Mouse (Mus musculus) kidney, embryonic 15.5 days (tissue): ENCODE results near the gene Ttc16. TPM values are rescaled to one million over a fixed set of nuclear protein-coding genes. Genes with fewer than 3 reads are reported as not detected.

Experiments used
- ATAC-seq: fragments of 200-750 bp; cut with Nextera tagmentation; replicated peaks from 2 replicates; pipeline ENCODE4 v1.8.0; 2017; ENCODE audit warnings: moderate TSS enrichment; ENCODE audit not compliant: low FRiP score
- H3K27ac ChIP-seq: fragments of 300-500 bp; sonication (generic); 2 replicates; pipeline ENCODE4 v1.5.1; 2015; ENCODE audit warnings: mild to moderate bottlenecking, inconsistent platforms
- H3K27me3 ChIP-seq: fragments of 300-500 bp; sonication (generic); 2 replicates; pipeline ENCODE4 v1.6.1; 2015; ENCODE audit warnings: inconsistent platforms
- H3K36me3 ChIP-seq: fragments of 300-500 bp; sonication (generic); 2 replicates; pipeline ENCODE4 v1.6.1; 2015; ENCODE audit warnings: inconsistent platforms
- H3K4me1 ChIP-seq: fragments of 300-500 bp; sonication (generic); 2 replicates; pipeline ENCODE4 v1.6.1; 2015; ENCODE audit warnings: inconsistent platforms
- H3K4me2 ChIP-seq: fragments of 300-500 bp; sonication (generic); 2 replicates; pipeline ENCODE4 v1.6.1; 2015; ENCODE audit warnings: moderate library complexity, mild to moderate bottlenecking, inconsistent platforms
- H3K4me3 ChIP-seq: fragments of 300-500 bp; sonication (generic); replicated peaks from 2 replicates; pipeline ENCODE4 v1.5.1; 2015; ENCODE audit warnings: mild to moderate bottlenecking, inconsistent platforms
- H3K9ac ChIP-seq: fragments of 300-500 bp; sonication (generic); 2 replicates; pipeline ENCODE4 v1.6.1; 2015; ENCODE audit warnings: mild to moderate bottlenecking, inconsistent platforms
- H3K9me3 ChIP-seq: fragments of 300-500 bp; sonication (generic); replicated peaks from 2 replicates; pipeline ENCODE4 v1.6.1; 2016; ENCODE audit warnings: inconsistent platforms
- WGBS: fragments of 180-500 bp; shearing (Covaris S2); methylation state at CpG from one replicate; pipeline ENCODE4 v1.1.7; 2015; ENCODE audit warnings: mixed read lengths; 5-methylcytosine and 5-hydroxymethylcytosine counted together
- polyA plus RNA-seq: library from polyadenylated mRNA; unstranded; fragments of >200 nt; fragmentation: Nextera tagmentation; extraction: Ambion mirVana; gene quantifications from 2 replicates; pipeline ENCODE4 v1.2.1, GENCODE M21; 2015

The Ttc16 gene
- polyA plus RNA-seq, 1 experiment from 2014 or later, result 0.25 TPM

- ATAC-seq, result no peak
- no peak overlapping the region for H3K4me2 ChIP-seq
- H3K27ac ChIP-seq, result no peak overlapping the region
- H3K4me3 ChIP-seq, result no peak overlapping the region
- 73% methylated on average over 4 of the region's 4 CpGs for WGBS
- H3K36me3 ChIP-seq, result no peaks in the 10 kb centered on the region
- H3K9ac ChIP-seq, result no peak overlapping the region
- H3K9me3 ChIP-seq, result no peaks in the 10 kb centered on the region
- peaks cover 37% of the 10 kb centered on the region for H3K27me3 ChIP-seq
- H3K4me1 ChIP-seq, result peaks cover 37% of the 10 kb centered on the region
Observed at GRCm38 (mm10) chr2:32739311-32739710, 36.1 kb downstream of the Ttc16 start.

- Histone ChIP-seq H3K9ac (no peak overlapping the region), H3K27me3 (peaks cover 25% of the 10 kb centered on the region), H3K27ac (no peak overlapping the region), H3K4me3 (no peak overlapping the region), H3K36me3 (no peaks in the 10 kb centered on the region), H3K4me2 (no peak overlapping the region), H3K9me3 (no peaks in the 10 kb centered on the region), H3K4me1 (peaks cover 46% of the 10 kb centered on the region)
- ATAC-seq, result no peak
- 66% methylated on average over 6 of the region's 6 CpGs for WGBS
Observed at GRCm38 (mm10) chr2:32737008-32737407, 38.4 kb downstream of the Ttc16 start.

GRCm38 (mm10) chr2:32736306-32736829, 39.1 kb downstream of the Ttc16 start:
- no peak overlapping the region for H3K27ac ChIP-seq
- no peaks in the 10 kb centered on the region for H3K36me3 ChIP-seq
- no peak overlapping the region for H3K4me2 ChIP-seq
- peaks cover 46% of the 10 kb centered on the region for H3K4me1 ChIP-seq
- H3K9me3 ChIP-seq, result no peaks in the 10 kb centered on the region
- 59% methylated on average over 3 of the region's 3 CpGs for WGBS
- no peak overlapping the region for H3K9ac ChIP-seq
- H3K27me3 ChIP-seq, result peaks cover 18% of the 10 kb centered on the region
- H3K4me3 ChIP-seq, result no peak overlapping the region
- ATAC-seq, result no peak

GRCm38 (mm10) chr2:32734933-32735332, 40.5 kb downstream of the Ttc16 start:
- Histone ChIP-seq H3K36me3 (no peaks in the 10 kb centered on the region), H3K9me3 (no peaks in the 10 kb centered on the region), H3K4me1 (peaks cover 52% of the 10 kb centered on the region), H3K4me3 (no peak overlapping the region; the same call in 1 of the 2 replicates), H3K4me2 (peak overlapping the region; percentile 13), H3K27ac (peak overlapping the region; percentile 78), H3K27me3 (peaks cover 4% of the 10 kb centered on the region), H3K9ac (no peak overlapping the region)
- 42% methylated on average over 4 of the region's 4 CpGs for WGBS
- ATAC-seq, result 0 out of 2 replicates have a peak, but pooled peaks have one; percentile 13

GRCm38 (mm10) chr2:32734480-32734879, 41.0 kb downstream of the Ttc16 start:
- ATAC-seq, result peak; percentile 55; the same call in 1 of the 2 replicates
- H3K4me3 ChIP-seq, result no peak overlapping the region; the same call in 1 of the 2 replicates
- H3K27ac ChIP-seq, result peak overlapping the region; percentile 78
- no peaks in the 10 kb centered on the region; the same call in 1 of the 2 replicates for H3K27me3 ChIP-seq
- peaks cover 56% of the 10 kb centered on the region for H3K4me1 ChIP-seq
- 37% methylated on average over 4 of the region's 4 CpGs for WGBS
- H3K36me3 ChIP-seq, result no peaks in the 10 kb centered on the region
- H3K4me2 ChIP-seq, result peak overlapping the region; percentile 13
- no peaks in the 10 kb centered on the region for H3K9me3 ChIP-seq
- H3K9ac ChIP-seq, result no peak overlapping the region

- H3K9ac ChIP-seq, result no peak overlapping the region
- ATAC-seq, result no peak
- no peak overlapping the region for H3K27ac ChIP-seq
- no peaks in the 10 kb centered on the region for H3K36me3 ChIP-seq
- no peak overlapping the region for H3K4me2 ChIP-seq
- no peaks in the 10 kb centered on the region for H3K27me3 ChIP-seq
- H3K4me3 ChIP-seq, result no peak overlapping the region
- H3K4me1 ChIP-seq, result peaks cover 69% of the 10 kb centered on the region
- 71% methylated on average over 6 of the region's 6 CpGs for WGBS
- H3K9me3 ChIP-seq, result no peaks in the 10 kb centered on the region
Observed at GRCm38 (mm10) chr2:32732695-32733094, 42.7 kb downstream of the Ttc16 start.

- no peaks in the 10 kb centered on the region for H3K36me3 ChIP-seq
- H3K4me1 ChIP-seq, result peaks cover 75% of the 10 kb centered on the region
- H3K9ac ChIP-seq, result no peak overlapping the region
- no peak for ATAC-seq
- peak overlapping the region; percentile 22 for H3K4me2 ChIP-seq
- H3K27ac ChIP-seq, result peak overlapping the region; percentile 76
- WGBS, result 66% methylated on average over 4 of the region's 4 CpGs
- H3K4me3 ChIP-seq, result no peak overlapping the region
- H3K27me3 ChIP-seq, result no peaks in the 10 kb centered on the region
- H3K9me3 ChIP-seq, result no peaks in the 10 kb centered on the region
Observed at GRCm38 (mm10) chr2:32731911-32732310, 43.5 kb downstream of the Ttc16 start.

- Histone ChIP-seq H3K9ac (no peak overlapping the region), H3K4me3 (peak overlapping the region; percentile 38), H3K27ac (peak overlapping the region; percentile 76), H3K4me1 (peaks cover 71% of the 10 kb centered on the region), H3K27me3 (no peaks in the 10 kb centered on the region), H3K4me2 (peak overlapping the region; percentile 48), H3K9me3 (no peaks in the 10 kb centered on the region), H3K36me3 (no peaks in the 10 kb centered on the region)
- ATAC-seq, result no peak
- WGBS, result 18% methylated on average over 11 of the region's 11 CpGs
Observed at GRCm38 (mm10) chr2:32730854-32731253, 44.6 kb downstream of the Ttc16 start.

- H3K4me3 ChIP-seq, result peak overlapping the region; percentile 38
- WGBS, result 28% methylated on average over 4 of the region's 4 CpGs
Observed at GRCm38 (mm10) chr2:32729547-32729946, 45.9 kb downstream of the Ttc16 start.

GRCm38 (mm10) chr2:32728463-32728862, 47.0 kb downstream of the Ttc16 start:
- Histone ChIP-seq H3K27me3 (no peaks in the 10 kb centered on the region), H3K4me2 (peak overlapping the region; percentile 48), H3K27ac (peak overlapping the region; percentile 75), H3K9ac (peak overlapping the region; percentile 42), H3K4me3 (peak overlapping the region; percentile 38), H3K9me3 (no peaks in the 10 kb centered on the region), H3K4me1 (peaks cover 54% of the 10 kb centered on the region), H3K36me3 (no peaks in the 10 kb centered on the region)
- 36% methylated on average over 7 of the region's 7 CpGs for WGBS
- 0 out of 2 replicates have a peak, but pooled peaks have one; percentile 26 for ATAC-seq

More at GRCm38 (mm10) chr2:32729547-32729946, 45.9 kb downstream of the Ttc16 start:
- no peaks in the 10 kb centered on the region for H3K9me3 ChIP-seq
- no peaks in the 10 kb centered on the region for H3K27me3 ChIP-seq
- peak overlapping the region; percentile 76 for H3K27ac ChIP-seq
- no peak overlapping the region for H3K9ac ChIP-seq
- ATAC-seq, result no peak
- H3K4me1 ChIP-seq, result peaks cover 62% of the 10 kb centered on the region
- peak overlapping the region; percentile 48 for H3K4me2 ChIP-seq
- no peaks in the 10 kb centered on the region for H3K36me3 ChIP-seq

GRCm38 (mm10) chr2:32727435-32727834, 48.0 kb downstream of the Ttc16 start:
- WGBS, result 0% methylated on average over 16 of the region's 16 CpGs
- peak overlapping the region; percentile 42 for H3K9ac ChIP-seq
- 0 out of 2 replicates have a peak overlapping the region, but pooled peaks have one; percentile 75 for H3K27ac ChIP-seq
- peak; percentile 96 for ATAC-seq
- peak overlapping the region; percentile 48 for H3K4me2 ChIP-seq
- H3K4me3 ChIP-seq, result peak overlapping the region; percentile 38
- no peaks in the 10 kb centered on the region for H3K9me3 ChIP-seq
- H3K27me3 ChIP-seq, result no peaks in the 10 kb centered on the region
- no peaks in the 10 kb centered on the region for H3K36me3 ChIP-seq
- peaks cover 52% of the 10 kb centered on the region for H3K4me1 ChIP-seq

- Histone ChIP-seq H3K9ac (no peak overlapping the region), H3K9me3 (no peaks in the 10 kb centered on the region), H3K36me3 (no peaks in the 10 kb centered on the region), H3K4me2 (no peak overlapping the region), H3K27me3 (no peaks in the 10 kb centered on the region), H3K4me3 (no peak overlapping the region), H3K27ac (peak overlapping the region; percentile 51), H3K4me1 (peaks cover 51% of the 10 kb centered on the region)
- no peak for ATAC-seq
- WGBS, result 62% methylated on average over 16 of the region's 16 CpGs
Observed at GRCm38 (mm10) chr2:32724832-32725790, 50.3 kb downstream of the Ttc16 start.
